Mouse (Mus musculus): ENCODE measurements around the gene Camp. TPM values are rescaled to one million over a fixed set of nuclear protein-coding genes. Genes with fewer than 3 reads are reported as not detected.
A peak's percentile ranks its signal among the peaks of the same experiment; 100 is the strongest.
"Not testable (repeated sequence)": the region's sequence is repeated elsewhere in the genome, so short reads cannot be mapped to it uniquely, and the experiment has no call there.

Camp gene
- polyA plus RNA-seq, 1 experiment from 2014 or later, result 2.1 TPM

DNA sequence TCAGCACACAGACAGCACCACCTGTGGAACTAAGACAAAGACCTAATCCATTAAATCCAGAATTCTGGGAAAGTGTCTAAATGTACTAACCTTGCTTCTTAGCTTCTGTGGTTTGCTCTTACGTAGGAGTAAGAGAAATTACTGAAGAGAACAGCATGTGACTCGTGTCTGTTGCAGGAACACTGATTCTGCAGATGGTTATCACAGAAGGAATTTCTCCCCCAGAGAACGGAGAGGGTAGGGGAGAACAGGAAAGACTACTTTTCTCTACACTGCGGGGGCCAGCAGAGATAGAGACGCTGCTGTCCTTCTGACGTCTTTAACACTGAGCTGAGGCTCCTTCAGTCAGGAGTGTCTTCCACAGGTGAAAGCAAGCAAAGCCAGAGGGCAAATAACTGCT lies 33.1 kb downstream of the Camp start:
- WGBS, result 28% methylated on average over 6 of the region's 6 CpGs
- Histone ChIP-seq H3K4me3 (ENCODE audit: low read length) (no peak overlapping the region), H3K9ac (ENCODE audit: low read length) (no peak overlapping the region), H3K4me2 (ENCODE audit: low read depth, low read length) (no peak overlapping the region), H3K9me3 (replicated peaks; ENCODE audit: control insufficient read depth, low read length) (no peaks in the 10 kb centered on the region; the same call in 1 of the 2 replicates), H3K27me3 (ENCODE audit: control insufficient read depth, insufficient read depth, low read length) (no peaks in the 10 kb centered on the region), H3K36me3 (ENCODE audit: control insufficient read depth, insufficient read depth) (no peaks in the 10 kb centered on the region), H3K4me1 (ENCODE audit: control insufficient read depth, insufficient read depth, low read length) (peaks cover 3% of the 10 kb centered on the region; the same call in 1 of the 2 replicates), H3K27ac (ENCODE audit: low read length) (no peak overlapping the region)
- no peak for ATAC-seq (replicated peaks; ENCODE audit: extremely low read depth, insufficient read depth, low FRiP score)

DNA sequence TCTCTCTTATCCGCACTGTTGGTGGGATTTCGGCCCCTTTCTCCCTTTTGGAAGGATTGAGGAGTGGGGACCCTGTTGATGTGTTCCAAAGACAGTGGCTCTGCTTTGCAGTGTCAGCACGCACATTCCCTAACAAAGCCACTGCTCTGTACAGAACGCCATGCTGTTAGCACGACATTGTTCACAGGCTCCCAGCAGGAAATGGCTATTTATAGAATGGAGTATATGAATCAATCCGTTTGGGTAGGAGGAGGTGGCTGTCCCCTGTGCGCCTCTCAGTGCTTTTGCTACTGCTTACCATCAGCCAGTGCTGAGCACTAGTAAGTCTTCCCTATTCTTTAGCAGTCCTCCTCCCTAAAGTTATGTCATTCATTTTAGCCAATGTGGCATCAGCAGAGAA lies 36.0 kb downstream of the Camp start:
- no peak overlapping the region for H3K9ac ChIP-seq (ENCODE audit: low read length)
- no peak overlapping the region for H3K4me3 ChIP-seq (ENCODE audit: low read length)
- no peak overlapping the region for H3K27ac ChIP-seq (ENCODE audit: low read length)
- peak overlapping the region; percentile 31 for H3K4me2 ChIP-seq (ENCODE audit: low read depth, low read length)
- H3K9me3 ChIP-seq (replicated peaks; ENCODE audit: control insufficient read depth, low read length), result no peaks in the 10 kb centered on the region
- no peaks in the 10 kb centered on the region for H3K27me3 ChIP-seq (ENCODE audit: control insufficient read depth, insufficient read depth, low read length)
- WGBS, result 31% methylated on average over 7 of the region's 7 CpGs
- H3K4me1 ChIP-seq (ENCODE audit: control insufficient read depth, insufficient read depth, low read length), result peaks cover 3% of the 10 kb centered on the region; the same call in 1 of the 2 replicates
- H3K36me3 ChIP-seq (ENCODE audit: control insufficient read depth, insufficient read depth), result no peaks in the 10 kb centered on the region
- no peak; the same call in 1 of the 2 replicates for ATAC-seq (replicated peaks; ENCODE audit: extremely low read depth, insufficient read depth, low FRiP score)

DNA sequence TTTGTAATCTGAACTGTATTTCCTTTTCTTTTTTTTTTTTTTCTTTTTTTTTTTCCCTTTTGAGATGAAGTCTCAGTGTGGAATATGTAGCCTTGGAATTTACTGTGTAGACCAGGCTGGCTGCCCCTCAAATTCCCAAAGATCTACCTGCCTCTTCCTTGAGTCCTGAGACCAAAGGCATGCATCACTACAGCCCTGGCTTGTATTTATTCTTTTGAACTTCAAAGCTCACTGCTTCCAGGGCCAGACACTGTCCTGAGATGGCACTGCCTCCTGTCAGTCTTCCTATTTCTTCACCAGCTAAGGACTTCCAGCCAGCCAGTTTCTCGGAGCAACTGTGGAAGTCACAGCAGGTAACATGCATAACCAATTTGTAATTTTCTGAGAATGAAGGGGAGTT lies 37.4 kb downstream of the Camp start, which contains the start of gene Spink8:
Gene Spink8, plus strand, starts transcription at position 301 of the 400 bp plus-strand sequence.
- ATAC-seq (replicated peaks; ENCODE audit: extremely low read depth, insufficient read depth, low FRiP score), result no peak
- Histone ChIP-seq H3K4me2 (ENCODE audit: low read depth, low read length) (no peak within 1 kb of the TSS), H3K9ac (ENCODE audit: low read length) (no peak within 1 kb of the TSS), H3K36me3 (ENCODE audit: control insufficient read depth, insufficient read depth) (no peaks in the 10 kb centered on the region), H3K4me3 (ENCODE audit: low read length) (no peak within 1 kb of the TSS), H3K9me3 (replicated peaks; ENCODE audit: control insufficient read depth, low read length) (no peaks in the 10 kb centered on the region), H3K27me3 (ENCODE audit: control insufficient read depth, insufficient read depth, low read length) (no peaks in the 10 kb centered on the region), H3K4me1 (ENCODE audit: control insufficient read depth, insufficient read depth, low read length) (peaks cover 3% of the 10 kb centered on the region; the same call in 1 of the 2 replicates), H3K27ac (ENCODE audit: low read length) (no peak within 1 kb of the TSS)
- WGBS, result 72% methylated on average over 1 of the region's 1 CpGs

DNA sequence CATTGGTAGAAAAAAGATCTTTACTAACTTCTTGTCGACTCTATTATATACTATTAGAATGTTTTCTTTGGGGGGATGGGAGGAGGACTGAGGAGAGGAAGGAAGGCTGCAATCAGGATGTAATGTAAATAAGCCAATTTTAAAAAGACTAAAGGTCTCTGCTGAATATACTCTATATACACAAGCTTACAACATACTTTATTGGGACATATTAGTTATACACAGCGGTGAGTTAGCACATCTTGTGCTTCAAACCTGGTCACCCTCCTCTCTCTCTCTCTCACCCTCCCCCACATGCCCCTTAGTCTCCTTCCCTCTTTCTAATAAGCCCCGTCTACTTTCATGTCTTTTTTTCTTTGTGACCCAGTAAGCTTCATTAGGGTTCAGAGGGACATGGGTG lies 41.5 kb downstream of the Camp start:
- no peak overlapping the region for H3K4me3 ChIP-seq (ENCODE audit: low read length)
- H3K9ac ChIP-seq (ENCODE audit: low read length), result no peak overlapping the region
- H3K4me2 ChIP-seq (ENCODE audit: low read depth, low read length), result no peak overlapping the region
- 41% methylated on average over 3 of the region's 3 CpGs for WGBS
- no peaks in the 10 kb centered on the region for H3K4me1 ChIP-seq (ENCODE audit: control insufficient read depth, insufficient read depth, low read length)
- no peaks in the 10 kb centered on the region for H3K36me3 ChIP-seq (ENCODE audit: control insufficient read depth, insufficient read depth)
- no peaks in the 10 kb centered on the region for H3K9me3 ChIP-seq (replicated peaks; ENCODE audit: control insufficient read depth, low read length)
- ATAC-seq (replicated peaks; ENCODE audit: extremely low read depth, insufficient read depth, low FRiP score), result no peak
- H3K27me3 ChIP-seq (ENCODE audit: control insufficient read depth, insufficient read depth, low read length), result no peaks in the 10 kb centered on the region
- no peak overlapping the region for H3K27ac ChIP-seq (ENCODE audit: low read length)

DNA sequence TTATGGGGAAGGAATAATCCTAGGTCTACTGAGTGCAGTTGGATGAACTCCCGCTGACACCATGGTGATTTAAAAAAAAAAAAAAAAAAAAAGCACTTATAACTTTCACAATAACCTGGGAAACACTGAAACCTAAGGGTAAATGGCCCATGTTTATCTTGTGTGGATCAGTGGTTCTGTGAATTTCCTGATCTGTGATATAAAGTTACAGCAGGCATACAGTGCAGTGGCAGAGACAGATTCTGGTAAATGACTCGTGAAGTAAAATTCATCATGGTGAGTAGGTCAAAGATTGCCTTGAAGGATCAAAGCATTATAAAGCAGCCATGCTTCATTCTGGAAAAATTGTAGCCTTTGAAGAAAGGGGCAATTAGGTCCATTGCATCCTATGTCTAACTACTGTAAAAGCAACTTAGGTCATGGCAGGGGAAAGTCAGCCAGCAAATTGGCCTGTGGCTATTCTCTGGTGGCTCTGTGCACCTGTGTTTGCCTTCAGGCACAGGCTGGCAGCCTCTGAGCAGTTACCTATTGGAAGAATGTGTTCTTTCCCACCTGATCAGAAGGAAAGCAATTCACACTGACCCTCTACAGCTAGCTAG lies 42.6 kb downstream of the Camp start:
- H3K27me3 ChIP-seq (ENCODE audit: control insufficient read depth, insufficient read depth, low read length), result no peaks in the 10 kb centered on the region
- H3K27ac ChIP-seq (ENCODE audit: low read length), result no peak overlapping the region
- no peak overlapping the region for H3K4me2 ChIP-seq (ENCODE audit: low read depth, low read length)
- H3K4me3 ChIP-seq (ENCODE audit: low read length), result no peak overlapping the region
- no peak for ATAC-seq (replicated peaks; ENCODE audit: extremely low read depth, insufficient read depth, low FRiP score)
- no peaks in the 10 kb centered on the region for H3K36me3 ChIP-seq (ENCODE audit: control insufficient read depth, insufficient read depth)
- 70% methylated on average over 2 of the region's 2 CpGs for WGBS
- no peaks in the 10 kb centered on the region for H3K9me3 ChIP-seq (replicated peaks; ENCODE audit: control insufficient read depth, low read length)
- no peak overlapping the region for H3K9ac ChIP-seq (ENCODE audit: low read length)
- no peaks in the 10 kb centered on the region for H3K4me1 ChIP-seq (ENCODE audit: control insufficient read depth, insufficient read depth, low read length)

DNA sequence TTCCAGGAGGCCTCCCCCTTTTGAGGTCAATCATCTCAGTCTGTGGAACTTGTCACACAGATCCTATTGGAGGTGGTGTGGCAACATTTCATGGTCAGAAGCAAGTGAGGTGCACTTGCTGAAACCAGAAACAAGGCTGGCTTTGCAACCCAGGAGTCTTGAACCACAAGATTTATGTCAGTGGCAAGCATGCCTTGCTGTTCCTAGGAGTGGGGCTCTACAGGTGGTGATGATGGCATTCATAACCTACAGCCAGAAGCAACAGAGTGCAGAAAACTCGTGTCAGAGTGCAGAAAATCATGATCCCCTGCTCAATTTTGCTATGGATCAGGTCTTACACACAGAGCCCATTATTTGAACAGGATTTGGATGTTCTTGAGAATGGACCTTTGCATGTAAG lies 43.2 kb downstream of the Camp start:
- Histone ChIP-seq H3K4me2 (ENCODE audit: low read depth, low read length) (no peak overlapping the region), H3K27me3 (ENCODE audit: control insufficient read depth, insufficient read depth, low read length) (no peaks in the 10 kb centered on the region), H3K4me3 (ENCODE audit: low read length) (no peak overlapping the region), H3K4me1 (ENCODE audit: control insufficient read depth, insufficient read depth, low read length) (no peaks in the 10 kb centered on the region), H3K9me3 (replicated peaks; ENCODE audit: control insufficient read depth, low read length) (no peaks in the 10 kb centered on the region), H3K9ac (ENCODE audit: low read length) (no peak overlapping the region), H3K36me3 (ENCODE audit: control insufficient read depth, insufficient read depth) (no peaks in the 10 kb centered on the region), H3K27ac (ENCODE audit: low read length) (no peak overlapping the region)
- ATAC-seq (replicated peaks; ENCODE audit: extremely low read depth, insufficient read depth, low FRiP score), result no peak
- 33% methylated on average over 1 of the region's 1 CpGs for WGBS

DNA sequence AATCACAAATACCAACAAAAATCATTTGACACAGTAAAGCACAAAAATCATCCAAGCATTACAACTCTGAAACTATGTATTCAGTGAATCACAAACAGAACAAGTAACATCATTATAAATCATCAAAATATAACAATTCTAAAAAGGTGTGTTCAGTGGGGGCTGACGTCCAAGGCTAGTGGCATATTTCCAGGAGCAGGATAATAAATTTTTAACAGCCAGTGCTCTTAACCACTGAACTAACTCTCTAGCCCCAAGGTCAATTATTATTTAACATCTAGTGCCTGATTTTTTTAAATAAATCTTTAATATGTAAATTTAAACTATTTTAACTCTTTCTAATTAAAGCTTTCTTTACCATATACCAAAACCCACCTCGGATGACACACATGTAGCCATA lies 43.8 kb downstream of the Camp start:
- H3K9ac ChIP-seq (ENCODE audit: low read length); H3K4me2 ChIP-seq (ENCODE audit: low read depth, low read length); H3K9me3 ChIP-seq (replicated peaks; ENCODE audit: control insufficient read depth, low read length); H3K27ac ChIP-seq (ENCODE audit: low read length); ATAC-seq (replicated peaks; ENCODE audit: extremely low read depth, insufficient read depth, low FRiP score); H3K27me3 ChIP-seq (ENCODE audit: control insufficient read depth, insufficient read depth, low read length); H3K4me1 ChIP-seq (ENCODE audit: control insufficient read depth, insufficient read depth, low read length); H3K4me3 ChIP-seq (ENCODE audit: low read length); H3K36me3 ChIP-seq (ENCODE audit: control insufficient read depth, insufficient read depth): not testable (repeated sequence)
- whole genome bisulfite sequencing, result 83% methylated on average over 2 of the region's 2 CpGs

DNA sequence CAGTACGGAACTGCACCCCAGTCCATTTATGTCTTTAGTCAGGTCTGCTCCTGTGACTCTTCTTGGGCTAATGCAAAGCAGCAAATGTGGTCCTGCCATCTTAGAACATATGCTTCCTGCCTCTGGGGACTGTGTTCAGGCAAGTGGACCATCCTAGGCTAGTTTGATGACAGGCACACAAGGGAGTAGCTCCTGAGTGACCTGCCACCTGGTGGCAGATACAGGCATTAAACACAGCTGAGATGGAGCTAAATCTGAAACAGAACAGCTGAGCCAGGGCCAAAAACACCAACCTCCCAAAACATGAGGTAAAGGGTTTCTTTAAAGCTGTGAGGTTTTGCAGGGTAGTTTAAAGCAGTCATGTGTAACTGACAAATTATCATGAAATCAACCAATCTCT lies 51.4 kb downstream of the Camp start:
- no peak for ATAC-seq (replicated peaks; ENCODE audit: extremely low read depth, insufficient read depth, low FRiP score)
- H3K4me1 ChIP-seq (ENCODE audit: control insufficient read depth, insufficient read depth, low read length), result no peaks in the 10 kb centered on the region
- no peaks in the 10 kb centered on the region for H3K27me3 ChIP-seq (ENCODE audit: control insufficient read depth, insufficient read depth, low read length)
- 94% methylated on average over 1 of the region's 1 CpGs for WGBS
- H3K4me3 ChIP-seq (ENCODE audit: low read length), result no peak overlapping the region
- H3K36me3 ChIP-seq (ENCODE audit: control insufficient read depth, insufficient read depth), result no peaks in the 10 kb centered on the region
- H3K9me3 ChIP-seq (replicated peaks; ENCODE audit: control insufficient read depth, low read length), result no peaks in the 10 kb centered on the region
- no peak overlapping the region for H3K9ac ChIP-seq (ENCODE audit: low read length)
- H3K27ac ChIP-seq (ENCODE audit: low read length), result no peak overlapping the region
- no peak overlapping the region for H3K4me2 ChIP-seq (ENCODE audit: low read depth, low read length)
